Mouse (Mus musculus): ENCODE data around the gene Igfbp2. TPM values are rescaled to one million over a fixed set of nuclear protein-coding genes. Genes with fewer than 3 reads are reported as not detected.

Igfbp2 gene
- 85.0 and 87.3 TPM in 2 replicates for polyA plus RNA-seq (2015; fragmentation: Nextera tagmentation; extraction: Ambion mirVana)

DNA sequence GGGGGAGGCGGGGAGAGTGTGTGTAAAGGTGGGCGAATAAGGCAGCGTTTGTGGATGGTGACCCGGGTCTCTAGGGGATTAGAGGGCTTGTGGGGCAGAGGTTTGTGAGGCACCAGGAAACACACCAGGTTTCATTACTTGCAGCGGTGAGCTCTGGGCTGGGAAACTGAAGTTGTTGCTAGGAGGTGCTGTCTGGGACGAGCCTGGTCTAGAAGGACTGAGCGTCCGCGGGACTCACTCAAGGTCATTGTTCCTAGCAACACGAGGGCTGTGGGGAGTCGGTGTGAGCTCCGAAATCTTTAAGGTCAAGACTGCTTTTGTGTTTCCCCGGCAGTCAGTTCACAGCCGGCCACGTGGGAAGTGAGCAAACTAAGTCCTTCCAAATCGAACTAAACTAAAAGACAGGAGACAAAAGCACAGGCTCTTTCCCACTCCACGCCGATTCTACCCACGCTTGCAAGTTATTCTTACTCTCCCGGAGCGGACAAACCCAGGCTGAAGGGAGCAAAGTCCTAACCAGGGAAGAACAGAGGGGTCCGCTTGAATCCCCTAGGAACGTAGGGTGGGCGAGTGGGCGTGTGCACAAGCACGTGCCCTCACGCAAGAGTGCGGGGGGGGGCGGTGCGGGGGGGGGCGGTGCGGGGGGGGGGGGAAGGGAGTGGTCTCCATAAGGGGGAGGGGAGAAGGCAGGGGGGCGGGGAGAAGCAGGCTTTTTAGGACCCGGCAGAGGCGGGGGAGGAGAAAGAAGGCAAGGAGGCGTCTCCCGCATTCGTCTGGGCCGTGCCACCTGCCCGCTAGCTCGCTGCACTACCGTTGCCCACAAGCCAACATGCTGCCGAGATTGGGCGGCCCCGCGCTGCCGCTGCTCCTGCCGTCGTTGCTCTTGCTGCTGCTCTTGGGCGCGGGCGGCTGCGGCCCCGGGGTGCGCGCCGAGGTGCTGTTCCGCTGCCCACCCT lies at the start of gene Igfbp2:
Gene Igfbp2, plus strand, starts transcription at position 753 of the 956 bp plus-strand sequence.
- Histone ChIP-seq H3K27ac (replicated peaks) (no peak within 1 kb of the TSS; the same call in 1 of the 2 replicates), H3K4me2 (peak within 1 kb of the TSS; percentile 99), H3K9me3 (no peaks in the 10 kb centered on the region), H3K36me3 (no peaks in the 10 kb centered on the region), H3K4me3 (peak within 1 kb of the TSS; percentile 68), H3K4me1 (peaks cover 41% of the 10 kb centered on the region), H3K27me3 (replicated peaks) (peaks cover 40% of the 10 kb centered on the region), H3K9ac (peak within 1 kb of the TSS; percentile 85)
- ATAC-seq (ENCODE audit: extremely low read depth, insufficient number of reproducible peaks, low FRiP score, low TSS enrichment), result no peak
- 2% methylated on average over 51 of the region's 58 CpGs for WGBS

DNA sequence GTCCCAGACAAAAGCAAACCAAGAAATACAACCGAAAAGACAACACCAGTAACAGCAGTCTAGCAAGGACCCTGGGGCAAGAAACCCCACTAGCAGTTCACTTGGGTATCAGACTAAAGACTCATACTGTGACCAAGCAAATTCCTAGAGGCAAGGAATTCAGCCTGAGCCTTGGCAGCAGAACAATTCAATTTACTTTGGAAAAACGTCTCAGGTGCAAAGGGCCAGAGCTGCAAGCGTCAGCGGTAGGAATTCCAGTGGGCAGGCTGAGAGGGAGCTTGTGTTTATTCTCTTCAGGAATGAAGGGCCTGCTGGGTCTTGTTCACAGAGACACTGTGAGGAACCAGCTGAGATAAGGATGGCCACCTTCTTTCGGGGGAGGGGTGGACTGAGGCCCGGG lies 45.5 kb upstream of the Igfbp2 start:
- H3K9me3 ChIP-seq, result no peaks in the 10 kb centered on the region
- H3K27ac ChIP-seq (replicated peaks), result no peak overlapping the region
- H3K4me2 ChIP-seq, result no peak overlapping the region
- 17% methylated on average over 6 of the region's 6 CpGs for WGBS
- H3K27me3 ChIP-seq (replicated peaks), result no peaks in the 10 kb centered on the region
- ATAC-seq (ENCODE audit: extremely low read depth, insufficient number of reproducible peaks, low FRiP score, low TSS enrichment), result no peak
- peaks cover 28% of the 10 kb centered on the region for H3K4me1 ChIP-seq
- no peak overlapping the region for H3K4me3 ChIP-seq
- H3K36me3 ChIP-seq, result no peaks in the 10 kb centered on the region
- H3K9ac ChIP-seq, result no peak overlapping the region

DNA sequence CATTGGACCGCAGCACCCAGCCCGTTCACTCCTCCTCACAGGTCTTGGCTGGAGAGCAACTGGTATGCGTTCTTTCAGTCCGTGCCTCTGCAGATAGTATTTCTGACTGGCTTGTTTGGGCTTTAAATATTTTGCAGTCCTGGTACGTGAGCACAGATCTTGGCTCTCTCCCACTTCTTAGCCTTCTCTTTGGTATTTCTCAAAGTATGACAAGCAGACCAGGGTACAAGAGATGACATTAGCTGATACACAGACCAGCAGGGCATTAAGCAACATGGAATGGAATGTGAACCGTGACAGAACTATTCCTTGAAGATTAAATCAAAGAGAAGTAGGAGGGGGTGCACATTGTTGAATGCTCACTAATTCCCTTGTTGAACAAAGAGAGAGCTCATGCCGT lies 43.6 kb upstream of the Igfbp2 start:
- H3K9me3 ChIP-seq, result no peaks in the 10 kb centered on the region
- no peak overlapping the region for H3K9ac ChIP-seq
- no peaks in the 10 kb centered on the region for H3K27me3 ChIP-seq (replicated peaks)
- H3K4me1 ChIP-seq, result peaks cover 28% of the 10 kb centered on the region
- peak overlapping the region; percentile 20; the same call in 1 of the 2 replicates for H3K27ac ChIP-seq (replicated peaks)
- ATAC-seq (ENCODE audit: extremely low read depth, insufficient number of reproducible peaks, low FRiP score, low TSS enrichment), result no peak
- H3K4me2 ChIP-seq, result peak overlapping the region; percentile 8
- WGBS, result 21% methylated on average over 7 of the region's 7 CpGs
- H3K36me3 ChIP-seq, result no peaks in the 10 kb centered on the region
- H3K4me3 ChIP-seq, result no peak overlapping the region

DNA sequence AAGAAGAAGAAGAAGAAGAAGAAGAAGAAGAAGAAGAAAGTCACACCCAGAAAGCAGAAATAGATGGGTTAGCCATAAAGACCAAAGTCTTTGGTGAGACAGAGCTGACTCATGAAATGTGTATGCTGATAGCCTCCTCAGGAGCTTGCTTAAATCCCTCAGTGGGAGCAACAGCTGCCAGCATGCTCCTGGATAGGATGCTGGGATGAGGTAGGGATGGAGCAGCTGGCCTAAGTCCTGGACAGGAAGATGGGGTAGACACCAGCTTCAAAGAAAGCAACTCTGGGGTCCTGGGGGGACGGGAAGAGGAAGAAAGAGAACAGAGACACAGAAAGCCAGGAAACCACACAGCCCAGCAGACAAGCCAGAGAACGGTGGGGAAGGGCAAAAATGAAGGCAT lies 41.0 kb upstream of the Igfbp2 start:
- ATAC-seq (ENCODE audit: extremely low read depth, insufficient number of reproducible peaks, low FRiP score, low TSS enrichment), result no peak
- H3K9me3 ChIP-seq, result no peaks in the 10 kb centered on the region
- no peak overlapping the region for H3K27ac ChIP-seq (replicated peaks)
- no peaks in the 10 kb centered on the region for H3K36me3 ChIP-seq
- peaks cover 28% of the 10 kb centered on the region for H3K4me1 ChIP-seq
- no peaks in the 10 kb centered on the region for H3K27me3 ChIP-seq (replicated peaks)
- H3K4me3 ChIP-seq, result no peak overlapping the region
- 51% methylated on average over 2 of the region's 2 CpGs for WGBS
- H3K4me2 ChIP-seq, result no peak overlapping the region
- no peak overlapping the region for H3K9ac ChIP-seq

DNA sequence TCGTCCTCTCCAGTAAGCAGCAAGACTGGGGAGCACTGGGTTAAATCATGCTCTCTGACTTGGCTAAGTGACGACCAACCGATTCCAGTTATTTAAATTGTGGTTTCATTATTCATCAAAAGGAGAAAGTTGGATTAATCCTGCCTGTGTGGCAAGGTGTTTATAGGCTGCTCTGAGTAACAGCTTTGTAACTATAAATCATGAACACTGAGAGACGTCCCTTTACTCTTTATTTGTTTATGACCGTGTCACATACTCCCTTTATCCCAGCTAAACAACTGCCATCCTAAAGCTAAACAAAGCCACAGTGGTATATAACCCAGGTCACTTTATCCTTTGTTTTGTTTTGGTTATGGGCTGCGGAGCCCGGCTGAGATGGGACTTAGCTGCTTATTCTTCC lies 40.3 kb upstream of the Igfbp2 start:
- Histone ChIP-seq H3K4me3 (no peak overlapping the region), H3K9me3 (no peaks in the 10 kb centered on the region), H3K36me3 (no peaks in the 10 kb centered on the region), H3K27ac (replicated peaks) (no peak overlapping the region), H3K9ac (no peak overlapping the region), H3K4me1 (peaks cover 23% of the 10 kb centered on the region), H3K4me2 (no peak overlapping the region), H3K27me3 (replicated peaks) (no peaks in the 10 kb centered on the region)
- 51% methylated on average over 7 of the region's 7 CpGs for WGBS
- ATAC-seq (ENCODE audit: extremely low read depth, insufficient number of reproducible peaks, low FRiP score, low TSS enrichment), result no peak

DNA sequence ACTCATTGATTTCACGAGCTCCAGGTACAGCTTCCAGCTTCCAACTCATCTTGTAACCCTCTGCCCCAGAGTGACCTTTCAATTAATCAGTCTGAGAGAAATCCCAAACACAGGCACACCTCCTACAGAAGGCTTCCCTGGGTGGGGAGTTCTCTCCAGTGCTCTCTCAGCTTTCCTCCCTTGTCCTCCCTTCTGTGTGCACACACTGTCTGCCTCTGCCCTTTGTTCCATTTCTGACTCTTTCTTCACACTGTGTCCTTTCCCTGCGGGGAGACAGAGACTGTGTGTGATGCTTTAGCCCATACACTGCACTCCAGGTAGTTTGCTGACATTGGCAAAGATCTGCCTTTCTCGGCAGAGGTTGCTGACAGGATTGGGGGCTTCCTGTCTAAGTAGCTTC lies 33.6 kb upstream of the Igfbp2 start:
- H3K4me3 ChIP-seq, result no peak overlapping the region
- no peak overlapping the region for H3K27ac ChIP-seq (replicated peaks)
- no peaks in the 10 kb centered on the region for H3K27me3 ChIP-seq (replicated peaks)
- no peak overlapping the region for H3K9ac ChIP-seq
- H3K36me3 ChIP-seq, result no peaks in the 10 kb centered on the region
- WGBS, result 53% methylated on average over 3 of the region's 3 CpGs
- no peaks in the 10 kb centered on the region for H3K4me1 ChIP-seq
- no peak for ATAC-seq (ENCODE audit: extremely low read depth, insufficient number of reproducible peaks, low FRiP score, low TSS enrichment)
- H3K4me2 ChIP-seq, result no peak overlapping the region
- peaks cover 12% of the 10 kb centered on the region; the same call in 1 of the 2 replicates for H3K9me3 ChIP-seq

DNA sequence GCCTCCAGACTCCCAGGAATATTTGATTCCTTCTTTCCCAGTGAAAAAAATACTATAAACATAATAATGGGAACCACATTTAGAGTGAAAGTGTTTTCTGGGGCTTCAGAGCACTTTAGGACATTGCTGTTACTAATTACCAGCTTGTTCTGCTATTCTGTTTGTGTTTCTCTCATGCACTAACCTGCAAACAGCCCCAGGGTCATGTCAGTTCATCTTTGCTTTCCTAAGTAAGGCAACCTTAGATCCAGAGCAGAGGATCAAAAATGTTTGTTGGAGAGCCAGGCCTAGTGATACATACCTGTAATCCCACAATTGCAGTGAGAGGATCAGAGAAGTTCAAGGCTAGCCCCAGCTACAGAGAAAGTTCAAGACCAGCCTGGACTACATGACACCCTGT lies 32.6 kb upstream of the Igfbp2 start:
- no peak overlapping the region for H3K9ac ChIP-seq
- no peaks in the 10 kb centered on the region for H3K36me3 ChIP-seq
- H3K4me2 ChIP-seq, result no peak overlapping the region
- ATAC-seq (ENCODE audit: extremely low read depth, insufficient number of reproducible peaks, low FRiP score, low TSS enrichment), result no peak
- no peaks in the 10 kb centered on the region for H3K4me1 ChIP-seq
- H3K9me3 ChIP-seq, result peaks cover 12% of the 10 kb centered on the region; the same call in 1 of the 2 replicates
- no peak overlapping the region for H3K27ac ChIP-seq (replicated peaks)
- no peak overlapping the region for H3K4me3 ChIP-seq
- no peaks in the 10 kb centered on the region for H3K27me3 ChIP-seq (replicated peaks)

DNA sequence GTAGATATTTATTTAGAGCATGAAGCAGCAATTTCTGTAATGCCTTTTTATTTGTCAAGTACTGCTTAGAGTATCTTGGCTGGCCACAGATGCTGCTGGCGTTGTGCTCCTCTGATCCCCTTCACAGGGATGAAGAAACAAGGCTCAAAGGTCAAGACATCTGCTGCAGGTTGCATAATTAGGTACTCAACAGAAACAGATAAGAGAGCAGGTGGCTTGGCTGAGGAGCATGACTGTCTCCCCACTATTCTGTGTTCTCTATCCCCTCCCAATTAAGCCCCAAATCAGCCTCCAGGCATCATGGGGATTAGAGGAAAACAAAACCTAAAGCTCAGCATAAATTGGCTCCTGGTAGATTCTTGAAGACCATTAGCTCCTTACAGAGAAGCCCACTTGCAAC lies 32.0 kb upstream of the Igfbp2 start:
- no peak overlapping the region for H3K9ac ChIP-seq
- 53% methylated on average over 1 of the region's 1 CpGs for WGBS
- no peak for ATAC-seq (ENCODE audit: extremely low read depth, insufficient number of reproducible peaks, low FRiP score, low TSS enrichment)
- no peaks in the 10 kb centered on the region for H3K36me3 ChIP-seq
- H3K27me3 ChIP-seq (replicated peaks), result no peaks in the 10 kb centered on the region
- H3K4me1 ChIP-seq, result no peaks in the 10 kb centered on the region
- H3K27ac ChIP-seq (replicated peaks), result no peak overlapping the region
- H3K4me3 ChIP-seq, result no peak overlapping the region
- H3K4me2 ChIP-seq, result no peak overlapping the region
- peaks cover 12% of the 10 kb centered on the region; the same call in 1 of the 2 replicates for H3K9me3 ChIP-seq

DNA sequence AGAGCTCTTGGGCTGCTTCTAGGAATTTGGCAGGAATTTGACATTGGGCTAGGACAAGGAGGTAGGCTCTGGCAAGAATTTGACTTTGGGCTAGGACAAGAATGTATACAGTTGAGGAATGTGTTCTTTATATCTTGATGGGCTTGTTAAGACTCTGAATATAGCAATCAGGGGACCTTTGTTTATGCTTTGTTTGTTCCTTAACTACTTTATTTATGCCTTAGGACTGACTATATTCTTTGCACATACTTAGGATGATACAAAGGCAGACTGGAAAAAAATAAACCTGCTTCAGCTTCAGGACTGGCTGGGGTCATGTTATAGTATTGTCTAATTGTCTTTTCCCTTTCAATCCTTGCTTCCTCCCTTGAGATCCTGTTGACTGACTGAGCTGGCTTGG lies 31.1 kb upstream of the Igfbp2 start:
- H3K36me3 ChIP-seq, result no peaks in the 10 kb centered on the region
- peaks cover 12% of the 10 kb centered on the region; the same call in 1 of the 2 replicates for H3K9me3 ChIP-seq
- no peak overlapping the region for H3K4me3 ChIP-seq
- H3K27me3 ChIP-seq (replicated peaks), result no peaks in the 10 kb centered on the region
- H3K9ac ChIP-seq, result no peak overlapping the region
- ATAC-seq (ENCODE audit: extremely low read depth, insufficient number of reproducible peaks, low FRiP score, low TSS enrichment), result no peak
- H3K27ac ChIP-seq (replicated peaks), result no peak overlapping the region
- no peaks in the 10 kb centered on the region for H3K4me1 ChIP-seq
- no peak overlapping the region for H3K4me2 ChIP-seq

DNA sequence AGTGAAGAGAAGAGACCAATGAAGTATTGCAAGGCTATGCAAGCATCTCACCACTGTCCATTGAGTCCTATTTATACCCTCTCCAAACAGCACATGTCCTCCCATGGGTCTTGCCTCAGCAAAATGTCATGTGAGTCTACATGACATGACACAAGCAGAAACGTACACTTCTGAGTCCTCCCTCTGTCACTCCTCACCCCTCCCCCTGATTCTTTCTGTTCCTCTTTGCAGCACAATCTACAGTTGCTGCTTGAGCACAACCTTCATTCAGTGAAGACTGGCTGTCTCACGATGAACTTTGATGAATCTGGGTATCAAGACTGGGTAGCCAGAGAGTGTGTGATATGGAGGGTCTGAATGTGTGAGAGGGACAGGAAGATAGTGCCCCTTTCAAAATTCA lies 28.2 kb upstream of the Igfbp2 start:
- peaks cover 15% of the 10 kb centered on the region for H3K9me3 ChIP-seq
- ATAC-seq (ENCODE audit: extremely low read depth, insufficient number of reproducible peaks, low FRiP score, low TSS enrichment), result no peak
- WGBS, result 60% methylated on average over 2 of the region's 2 CpGs
- no peak overlapping the region for H3K9ac ChIP-seq
- no peaks in the 10 kb centered on the region for H3K27me3 ChIP-seq (replicated peaks)
- no peak overlapping the region for H3K27ac ChIP-seq (replicated peaks)
- no peaks in the 10 kb centered on the region for H3K4me1 ChIP-seq
- no peak overlapping the region for H3K4me2 ChIP-seq
- no peak overlapping the region for H3K4me3 ChIP-seq
- no peaks in the 10 kb centered on the region for H3K36me3 ChIP-seq

DNA sequence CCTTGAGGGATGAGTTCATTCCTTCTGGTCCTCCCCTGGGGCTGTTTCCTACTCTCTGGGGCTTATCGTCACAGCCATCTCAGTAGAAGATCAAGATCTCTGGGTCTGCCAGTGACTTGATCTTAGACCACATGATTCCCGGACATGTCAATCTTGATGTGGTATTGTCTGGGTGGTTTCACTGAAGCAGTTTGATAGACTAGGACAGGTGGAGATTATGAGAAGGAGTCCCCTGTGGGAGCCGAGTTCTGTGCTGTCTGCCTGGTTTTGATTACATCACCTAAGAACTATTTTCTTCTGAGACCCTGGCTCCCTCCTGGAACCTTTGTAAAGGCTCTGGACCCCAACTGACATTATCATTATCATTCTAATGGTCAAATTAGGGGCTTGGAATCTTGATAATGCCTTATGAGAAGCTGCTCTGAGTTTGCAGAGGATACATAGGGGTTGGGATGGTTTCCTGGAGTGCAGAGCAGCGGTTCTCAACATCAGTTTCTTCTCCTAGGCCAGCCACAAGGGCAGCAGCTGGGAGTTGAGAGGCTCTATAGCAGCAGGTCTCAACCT lies 27.1 kb upstream of the Igfbp2 start:
- no peak for ATAC-seq (ENCODE audit: extremely low read depth, insufficient number of reproducible peaks, low FRiP score, low TSS enrichment)
- H3K27ac ChIP-seq (replicated peaks), result no peak overlapping the region
- no peaks in the 10 kb centered on the region for H3K36me3 ChIP-seq
- H3K9ac ChIP-seq, result no peak overlapping the region
- H3K4me1 ChIP-seq, result no peaks in the 10 kb centered on the region
- WGBS, result 67% methylated on average over 4 of the region's 4 CpGs
- H3K9me3 ChIP-seq, result peaks cover 15% of the 10 kb centered on the region
- no peak overlapping the region for H3K4me2 ChIP-seq
- H3K27me3 ChIP-seq (replicated peaks), result no peaks in the 10 kb centered on the region
- H3K4me3 ChIP-seq, result no peak overlapping the region

DNA sequence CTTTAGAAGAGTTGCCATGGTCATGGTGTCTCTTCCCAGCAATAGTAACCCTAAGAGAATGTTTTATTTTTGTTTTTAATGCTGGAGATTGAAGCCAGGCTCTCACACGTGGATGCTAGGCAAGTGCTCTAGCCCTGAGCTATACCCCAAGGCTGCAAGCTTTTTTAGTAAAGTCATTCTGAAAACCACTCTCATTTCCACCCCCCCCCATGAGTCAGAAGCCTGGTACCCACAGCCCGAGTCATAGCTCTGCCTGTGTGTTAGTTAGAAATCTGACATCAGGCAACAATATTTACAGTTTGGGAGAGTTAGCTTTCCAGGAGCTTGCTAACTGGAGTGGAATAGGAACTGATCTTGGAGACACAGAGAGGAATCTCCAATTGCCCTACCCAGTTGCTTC lies 25.9 kb upstream of the Igfbp2 start:
- 77% methylated on average over 2 of the region's 2 CpGs for WGBS
- Histone ChIP-seq H3K4me1 (no peaks in the 10 kb centered on the region), H3K36me3 (no peaks in the 10 kb centered on the region), H3K4me3 (no peak overlapping the region), H3K27ac (replicated peaks) (no peak overlapping the region), H3K27me3 (replicated peaks) (no peaks in the 10 kb centered on the region), H3K9ac (no peak overlapping the region), H3K9me3 (peaks cover 8% of the 10 kb centered on the region), H3K4me2 (no peak overlapping the region)
- no peak for ATAC-seq (ENCODE audit: extremely low read depth, insufficient number of reproducible peaks, low FRiP score, low TSS enrichment)

Data from heart, embryonic 13.5 days (tissue).